Mouse (Mus musculus) kidney, adult 2 months (tissue): ENCODE measurements around the gene Slc6a18. TPM values are rescaled to one million over a fixed set of nuclear protein-coding genes. Genes with fewer than 3 reads are reported as not detected.
"Not testable (repeated sequence)": the region's sequence is repeated elsewhere in the genome, so short reads cannot be mapped to it uniquely, and the experiment has no call there.

Experiments
- DNase-seq: peaks from one replicate; pipeline ENCODE4 v3.0.0; 2021
- H3K27ac ChIP-seq: fragments of 200-500 bp; 2 replicates; pipeline ENCODE4 v1.5.1; 2012; ENCODE audit warnings: low read depth, low read length, control low read depth, inconsistent platforms; ENCODE audit not compliant: insufficient read depth
- H3K27me3 ChIP-seq: fragments of 200-500 bp; replicated peaks from 2 replicates; pipeline ENCODE4 v1.6.1; 2012; ENCODE audit warnings: mild to moderate bottlenecking, moderate library complexity, low read length, inconsistent platforms; ENCODE audit not compliant: control insufficient read depth, insufficient read depth
- H3K36me3 ChIP-seq: fragments of 200-500 bp; 2 replicates; pipeline ENCODE4 v1.6.1; 2012; ENCODE audit warnings: mild to moderate bottlenecking, moderate library complexity, low read length, inconsistent platforms; ENCODE audit not compliant: control insufficient read depth, insufficient read depth
- H3K4me1 ChIP-seq: fragments of 200-500 bp; 2 replicates; pipeline ENCODE4 v1.6.1; 2011; ENCODE audit warnings: low read length; ENCODE audit not compliant: control insufficient read depth, insufficient read depth
- H3K4me3 ChIP-seq: fragments of 200-500 bp; 2 replicates; pipeline ENCODE4 v1.5.1; 2011; ENCODE audit warnings: mild to moderate bottlenecking, low read depth, low read length, control low read depth; ENCODE audit not compliant: insufficient read depth
- CTCF ChIP-seq: fragments of 200-500 bp; conservative IDR thresholded peaks from 2 replicates; pipeline ENCODE4 v1.5.1; 2011; ENCODE audit warnings: low read depth, mild to moderate bottlenecking, control low read depth, low read length, moderate library complexity, mixed read lengths; ENCODE audit not compliant: insufficient read depth, insufficient read length
- POLR2A ChIP-seq: fragments of 200-500 bp; IDR thresholded peaks from one replicate; pipeline ENCODE4 v1.6.1; 2011; ENCODE audit warnings: low read depth, low read length, control low read depth
- WGBS: fragments of 180-500 bp; shearing (Covaris S2); methylation state at CpG from one replicate; pipeline ENCODE4 v1.1.7; 2018; 5-methylcytosine and 5-hydroxymethylcytosine counted together
- polyA plus RNA-seq: library from polyadenylated mRNA; depleted of rRNA; stranded (reverse); fragments of >200 nt; gene quantifications from 2 replicates; pipeline ENCODE4 v1.2.3, GENCODE M21; 2012

Slc6a18 gene
- polyA plus RNA-seq, 1 experiment = 438 TPM

DNA sequence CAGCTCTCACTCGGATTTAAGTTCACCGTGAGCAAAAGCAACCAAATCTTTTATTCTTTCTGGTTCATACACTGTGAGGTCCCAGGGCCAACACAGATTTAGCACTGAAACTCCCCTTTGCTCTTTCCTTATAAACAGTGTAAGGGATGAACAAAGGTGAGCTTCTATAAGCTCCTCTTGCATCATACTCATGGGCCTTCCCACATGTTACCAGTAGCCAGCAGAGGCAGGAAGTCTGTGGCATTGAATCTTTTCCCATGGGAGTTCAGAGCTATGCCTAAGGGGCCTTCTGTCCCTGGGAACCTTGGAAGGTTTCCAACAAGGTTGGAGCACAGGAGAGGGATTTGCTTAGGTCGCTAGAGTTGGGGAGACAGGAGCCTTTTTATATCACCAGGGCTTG, 34.4 kb upstream of the Slc6a18 start:
- Histone ChIP-seq H3K27me3 (no peaks in the 10 kb centered on the region), H3K36me3 (no peaks in the 10 kb centered on the region), H3K27ac (peak overlapping the region; percentile 86; the same call in 1 of the 2 replicates), H3K4me3 (no peak overlapping the region), H3K4me1 (peaks cover 21% of the 10 kb centered on the region)
- no peak for TF ChIP-seq CTCF
- TF ChIP-seq POLR2A = no peak
- 67% methylated on average over 3 of the region's 3 CpGs for WGBS
- DNase-seq = no peak

DNA sequence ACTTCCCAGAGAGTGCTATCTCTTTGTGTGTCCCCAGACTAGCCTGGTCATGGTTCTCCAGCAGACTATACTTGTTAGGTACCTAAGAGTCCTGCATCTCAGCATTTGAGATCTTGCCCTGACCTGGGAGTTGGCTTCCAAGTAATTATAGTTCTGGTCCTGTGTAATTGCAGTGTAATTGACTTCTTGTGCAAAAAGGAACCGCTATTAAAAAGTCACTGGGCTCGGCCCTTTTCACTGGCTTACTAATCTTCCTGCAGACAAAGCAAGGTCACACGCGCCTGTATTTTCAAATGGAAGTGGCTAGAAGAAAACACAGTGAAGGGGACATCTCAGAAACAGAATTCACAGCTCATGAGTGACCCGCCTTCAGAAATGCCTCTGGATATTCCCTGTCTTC, 34.0 kb upstream of the Slc6a18 start:
- H3K27me3 ChIP-seq = no peaks in the 10 kb centered on the region
- peak overlapping the region; percentile 86; the same call in 1 of the 2 replicates for H3K27ac ChIP-seq
- TF ChIP-seq POLR2A (no peak), CTCF (no peak)
- 54% methylated on average over 5 of the region's 5 CpGs for WGBS
- H3K4me3 ChIP-seq = no peak overlapping the region
- peak; percentile 52 for DNase-seq
- H3K36me3 ChIP-seq = no peaks in the 10 kb centered on the region
- peaks cover 21% of the 10 kb centered on the region for H3K4me1 ChIP-seq

DNA sequence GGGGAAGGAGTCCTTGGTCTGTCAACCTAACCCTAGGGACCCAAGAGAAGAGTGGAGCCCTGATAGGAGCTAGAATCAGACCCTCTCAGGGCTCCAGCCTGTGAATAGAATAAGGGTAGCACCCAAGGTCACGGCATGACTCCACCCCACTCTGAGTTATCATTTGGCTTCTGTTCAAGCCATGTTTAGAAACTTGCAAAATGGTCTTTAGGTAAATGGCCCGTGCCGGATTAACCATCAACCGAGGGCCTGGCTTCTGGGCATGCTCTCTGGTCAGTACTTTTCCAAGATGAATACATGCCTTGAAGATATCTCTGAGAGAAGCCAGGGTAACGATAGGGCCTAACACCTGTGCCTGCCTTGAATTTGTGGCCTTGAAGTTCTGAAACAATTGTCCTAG, 33.4 kb upstream of the Slc6a18 start:
- 40% methylated on average over 5 of the region's 5 CpGs for WGBS
- peaks cover 21% of the 10 kb centered on the region for H3K4me1 ChIP-seq
- peak; percentile 86 for DNase-seq
- no peaks in the 10 kb centered on the region for H3K36me3 ChIP-seq
- H3K27me3 ChIP-seq = no peaks in the 10 kb centered on the region
- H3K27ac ChIP-seq = peak overlapping the region; percentile 86
- no peak overlapping the region for H3K4me3 ChIP-seq
- TF ChIP-seq POLR2A = no peak

DNA sequence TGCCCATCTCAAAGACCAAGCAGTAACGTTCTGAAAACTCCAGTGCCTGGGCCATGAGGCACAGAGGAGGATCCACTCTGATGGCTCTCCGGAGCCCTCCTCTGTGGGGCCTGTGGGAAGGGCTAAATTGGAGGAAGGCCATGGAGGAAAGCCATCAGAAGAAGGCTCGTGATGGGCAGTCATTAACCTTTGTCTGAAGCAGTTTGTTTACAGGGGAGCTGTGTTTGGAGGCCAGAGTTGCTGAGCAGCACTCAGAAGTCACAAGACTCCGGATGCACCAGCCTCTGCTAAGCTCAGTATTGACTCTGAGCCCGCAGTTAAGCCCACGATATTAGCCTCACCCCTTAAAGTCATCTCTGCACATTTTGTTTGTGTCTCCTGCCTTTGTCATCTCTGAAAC, 31.7 kb upstream of the Slc6a18 start:
- H3K4me3 ChIP-seq = no peak overlapping the region
- TF ChIP-seq POLR2A (no peak), CTCF (no peak)
- peak; percentile 84 for DNase-seq
- H3K27me3 ChIP-seq = no peaks in the 10 kb centered on the region
- H3K36me3 ChIP-seq = no peaks in the 10 kb centered on the region
- peaks cover 21% of the 10 kb centered on the region for H3K4me1 ChIP-seq
- 32% methylated on average over 6 of the region's 6 CpGs for WGBS
- H3K27ac ChIP-seq = peak overlapping the region; percentile 45; the same call in 1 of the 2 replicates

DNA sequence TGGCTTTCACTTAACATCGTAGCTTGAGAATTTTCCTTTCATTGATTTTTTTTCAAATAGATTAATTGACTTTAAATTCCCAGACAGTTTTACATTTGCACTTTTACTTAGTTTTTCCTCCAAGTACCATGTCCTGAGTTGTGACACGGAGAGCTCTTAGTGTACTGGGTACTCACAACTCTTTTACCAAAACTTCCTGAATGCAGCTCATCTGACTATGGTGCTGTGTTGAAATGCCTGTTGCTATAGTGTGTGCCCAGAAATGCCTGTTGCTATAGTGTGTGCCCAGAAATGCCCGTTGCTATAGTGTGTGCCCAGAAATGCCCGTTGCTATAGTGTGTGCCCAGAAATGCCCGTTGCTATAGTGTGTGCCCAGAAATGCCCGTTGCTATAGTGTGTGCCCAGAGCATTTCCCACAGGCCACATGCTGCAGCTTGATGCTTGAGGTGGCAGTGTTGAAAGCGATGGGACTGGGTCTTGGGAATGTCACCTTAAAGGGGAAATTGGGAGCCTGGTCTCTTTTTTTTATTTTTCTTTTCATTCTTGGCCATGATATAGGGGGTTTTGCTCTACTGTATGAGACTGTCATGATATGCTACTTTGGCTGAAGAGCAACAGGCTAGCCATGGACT, 27.0 kb upstream of the Slc6a18 start, which contains the start of gene Slc6a19:
TSS of gene Slc6a19 (minus strand) at position 172 of the 632 bp plus-strand sequence.
- no peaks in the 10 kb centered on the region; the same call in 1 of the 2 replicates for H3K4me1 ChIP-seq
- 93% methylated on average over 7 of the region's 7 CpGs for WGBS
- no peak within 1 kb of the TSS for H3K27ac ChIP-seq

DNA sequence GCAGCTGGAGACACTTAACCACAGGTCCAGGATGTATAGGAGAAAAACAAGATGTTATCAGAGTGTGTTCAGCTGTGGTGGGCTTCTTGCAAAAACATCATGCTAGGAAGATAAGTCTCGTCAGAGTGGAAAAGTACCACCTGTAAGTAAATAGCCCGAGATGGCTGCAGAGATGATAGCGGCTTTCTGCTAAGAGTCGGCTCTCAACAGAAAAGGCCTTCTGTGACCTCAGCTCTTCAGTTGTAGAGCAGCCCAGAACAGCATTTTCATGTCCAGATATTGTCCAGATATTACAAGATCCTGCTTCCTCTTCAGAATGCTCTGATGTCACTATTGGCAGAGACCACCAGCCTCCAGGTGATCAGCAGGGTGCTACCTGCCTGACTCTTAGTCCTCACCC, 25.7 kb upstream of the Slc6a18 start:
- 77% methylated on average over 4 of the region's 4 CpGs for WGBS
- not testable (repeated sequence) for DNase-seq, H3K27ac ChIP-seq, H3K27me3 ChIP-seq, H3K36me3 ChIP-seq, H3K4me1 ChIP-seq, H3K4me3 ChIP-seq

More for the DNA sequence above, 27.0 kb upstream of the Slc6a18 start, which contains the start of gene Slc6a19:
- DNase-seq = no peak
- Histone ChIP-seq H3K36me3 (no peaks in the 10 kb centered on the region), H3K4me3 (no peak within 1 kb of the TSS), H3K27me3 (no peaks in the 10 kb centered on the region)
- TF ChIP-seq POLR2A (no peak), CTCF (no peak)

DNA sequence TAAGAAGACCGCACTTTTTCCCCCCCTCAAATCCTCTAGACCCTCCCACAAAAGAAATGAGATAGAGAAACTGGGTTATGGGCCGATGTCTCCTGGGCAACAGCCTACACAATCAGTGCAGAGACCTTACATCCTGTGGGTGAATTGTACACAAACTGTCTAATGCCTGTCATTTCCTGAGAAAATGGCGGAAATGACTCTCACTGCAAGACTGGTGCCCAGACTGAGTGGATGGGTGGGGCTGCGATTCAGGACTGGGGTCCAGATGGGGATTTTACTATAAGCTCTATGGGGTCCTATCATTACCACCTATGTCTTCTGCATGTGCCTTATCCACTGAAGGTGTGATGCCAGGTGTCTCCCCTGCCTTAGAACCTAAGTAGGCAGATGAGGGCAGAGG, 25.0 kb upstream of the Slc6a18 start:
- 80% methylated on average over 4 of the region's 4 CpGs for WGBS
- Histone ChIP-seq H3K27ac (no peak overlapping the region), H3K27me3 (no peaks in the 10 kb centered on the region), H3K4me1 (no peaks in the 10 kb centered on the region; the same call in 1 of the 2 replicates), H3K4me3 (no peak overlapping the region), H3K36me3 (no peaks in the 10 kb centered on the region)
- TF ChIP-seq POLR2A (no peak), CTCF (no peak)
- DNase-seq = no peak

DNA sequence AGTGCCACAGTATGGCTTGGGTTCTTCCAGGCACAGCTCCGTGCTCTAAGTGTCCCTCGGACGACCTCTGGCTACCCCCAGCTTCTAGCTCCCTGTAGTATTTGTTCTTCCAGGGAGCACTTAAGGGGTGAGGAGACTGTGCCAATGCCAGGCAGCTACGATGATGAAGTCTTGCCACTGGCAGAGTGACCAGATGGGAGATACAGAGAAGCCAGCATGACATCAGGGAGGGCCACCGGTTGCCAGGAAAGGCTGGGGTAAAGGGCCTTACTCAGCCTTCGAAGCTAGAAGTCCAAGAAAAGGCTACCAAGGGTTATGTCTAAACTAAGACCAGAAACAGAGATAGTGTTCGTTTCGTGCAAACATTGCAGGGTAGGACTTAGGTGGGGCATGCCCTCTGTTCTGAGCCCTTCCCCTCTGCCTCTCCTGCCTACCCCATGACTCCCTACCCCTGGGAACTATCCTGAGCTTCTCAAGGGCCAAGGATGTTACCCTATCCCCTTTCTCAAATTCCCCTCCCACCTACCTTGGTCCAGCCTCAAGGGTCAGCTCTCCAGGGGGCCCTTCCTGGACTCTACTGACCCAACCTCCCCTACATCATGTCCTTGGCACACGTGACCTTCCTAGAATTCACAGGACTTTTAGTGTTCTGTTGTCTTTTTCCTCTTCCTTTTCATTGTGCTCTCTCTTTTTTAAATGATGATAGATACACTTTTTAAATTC, 23.5 kb upstream of the Slc6a18 start:
- TF ChIP-seq CTCF = no peak
- no peak for TF ChIP-seq POLR2A
- Histone ChIP-seq H3K27ac (peak overlapping the region; percentile 58; the same call in 1 of the 2 replicates), H3K4me3 (no peak overlapping the region), H3K27me3 (no peaks in the 10 kb centered on the region), H3K36me3 (no peaks in the 10 kb centered on the region), H3K4me1 (no peaks in the 10 kb centered on the region; the same call in 1 of the 2 replicates)
- DNase-seq = peak; percentile 63
- WGBS = 72% methylated on average over 9 of the region's 9 CpGs
